Mouse (Mus musculus): Measurements from ENCODE around the gene Sh3bgrl3. TPM values are rescaled to one million over a fixed set of nuclear protein-coding genes. Genes with fewer than 3 reads are reported as not detected.
A peak's percentile ranks its signal among the peaks of the same experiment; 100 is the strongest.

Sh3bgrl3 gene
- polyA plus RNA-seq, 2 experiments, result 325 to 532 TPM

DNA sequence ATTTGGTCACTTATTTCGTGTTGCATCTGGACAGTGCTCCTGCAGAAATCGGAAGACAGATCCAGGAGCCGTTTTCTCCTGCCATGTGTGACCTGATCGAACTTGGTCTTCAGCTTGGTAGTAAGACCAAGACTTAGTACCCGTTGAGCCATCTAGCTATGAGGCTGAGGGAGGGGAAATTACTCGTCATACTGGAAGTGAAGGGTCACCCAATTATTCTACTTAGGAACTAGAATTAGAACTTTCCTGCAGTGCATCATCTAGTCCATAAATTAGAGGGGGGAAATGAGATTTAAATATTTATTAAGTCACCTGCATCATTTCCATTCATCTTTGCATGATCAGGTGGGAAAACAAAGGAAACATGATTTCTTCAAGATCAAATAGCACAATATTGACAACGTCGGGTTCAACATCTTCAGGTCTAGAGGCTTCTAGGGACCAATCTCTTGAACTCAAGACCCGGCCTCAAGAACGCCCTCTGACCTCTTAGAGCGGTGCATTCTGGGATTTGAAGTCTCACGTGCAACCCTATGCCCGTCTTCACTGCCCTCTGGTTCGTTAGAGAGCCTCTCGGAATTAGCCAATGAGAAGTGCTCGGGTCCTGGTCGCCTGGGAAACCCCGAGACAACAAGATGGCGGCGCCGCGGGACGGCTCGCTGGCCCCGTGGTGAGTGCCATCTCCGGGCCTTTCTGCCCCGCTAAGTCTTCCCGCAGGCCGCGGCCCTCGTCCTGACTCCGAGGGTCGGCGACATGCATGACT is 26.4 kb downstream of the Sh3bgrl3 start, which contains the start of gene Ubxn11:
Gene Ubxn11, plus strand, starts transcription at position 592 of the 763 bp plus-strand sequence.
- DNase-seq (ENCODE audit: low spot score) (peak; percentile 89), ATAC-seq (ENCODE audit: low FRiP score, low read depth) (peak; percentile 96)
- H3K27me3 ChIP-seq (ENCODE audit: control insufficient read depth, insufficient read depth, low read length), result no peaks in the 10 kb centered on the region
- 0 out of 2 replicates have a peak, but pooled peaks have one; percentile 41 for TF ChIP-seq POLR2A (IDR thresholded peaks at IDR 0.05; ENCODE audit: borderline replicate concordance, extremely low read depth, insufficient read depth, insufficient read length)
- no peak within 1 kb of the TSS for H3K27ac ChIP-seq (replicated peaks; ENCODE audit: low read depth, low read length)
- peak within 1 kb of the TSS; percentile 79 for H3K4me2 ChIP-seq (replicated peaks; ENCODE audit: low read depth, low read length, severe bottlenecking)
- H3K36me3 ChIP-seq (ENCODE audit: control insufficient read depth, insufficient read depth, low read length), result no peaks in the 10 kb centered on the region
- WGBS, result 18% methylated on average over 34 of the region's 34 CpGs
- peak within 1 kb of the TSS; percentile 64 for H3K4me3 ChIP-seq (replicated peaks; ENCODE audit: low read length)
- H3K9ac ChIP-seq (ENCODE audit: low read depth, low read length, severe bottlenecking), result peak within 1 kb of the TSS; percentile 57
- H3K9me3 ChIP-seq (ENCODE audit: control insufficient read depth, low read length), result no peaks in the 10 kb centered on the region
- H3K4me1 ChIP-seq (ENCODE audit: control insufficient read depth, insufficient read depth, low read length), result no peaks in the 10 kb centered on the region

DNA sequence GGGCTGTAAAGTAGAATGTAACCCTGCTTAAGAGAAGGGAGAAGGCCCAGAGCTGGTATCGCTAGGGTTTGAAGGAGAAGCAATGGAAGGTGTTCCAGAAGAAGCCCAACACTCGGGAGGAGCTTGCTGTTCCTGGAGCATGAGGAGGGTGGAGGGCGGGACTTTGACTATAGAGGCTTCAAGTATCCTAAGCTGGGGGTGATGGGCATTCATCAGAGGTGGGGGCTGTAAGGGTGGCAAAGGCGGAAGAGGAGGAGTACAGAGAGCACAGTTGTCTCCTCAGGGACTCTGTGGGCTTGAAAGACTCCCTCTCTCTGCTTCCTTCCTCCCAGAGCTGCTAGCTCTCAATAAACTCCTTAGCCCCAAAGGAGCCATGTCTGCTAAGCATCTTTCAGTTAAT is 28.3 kb downstream of the Sh3bgrl3 start:
- H3K36me3 ChIP-seq (ENCODE audit: control insufficient read depth, insufficient read depth, low read length), result no peaks in the 10 kb centered on the region
- H3K27ac ChIP-seq (replicated peaks; ENCODE audit: low read depth, low read length), result no peak overlapping the region
- WGBS, result 67% methylated on average over 4 of the region's 4 CpGs
- H3K4me1 ChIP-seq (ENCODE audit: control insufficient read depth, insufficient read depth, low read length), result no peaks in the 10 kb centered on the region
- H3K9me3 ChIP-seq (ENCODE audit: control insufficient read depth, low read length), result no peaks in the 10 kb centered on the region
- H3K9ac ChIP-seq (ENCODE audit: low read depth, low read length, severe bottlenecking), result no peak overlapping the region
- DNase-seq (ENCODE audit: low spot score), result no peak
- ATAC-seq (ENCODE audit: low FRiP score, low read depth), result no peak
- H3K27me3 ChIP-seq (ENCODE audit: control insufficient read depth, insufficient read depth, low read length), result no peaks in the 10 kb centered on the region
- TF ChIP-seq POLR2A (IDR thresholded peaks at IDR 0.05; ENCODE audit: borderline replicate concordance, extremely low read depth, insufficient read depth, insufficient read length), result no peak
- H3K4me2 ChIP-seq (replicated peaks; ENCODE audit: low read depth, low read length, severe bottlenecking), result no peak overlapping the region
- H3K4me3 ChIP-seq (replicated peaks; ENCODE audit: low read length), result no peak overlapping the region

DNA sequence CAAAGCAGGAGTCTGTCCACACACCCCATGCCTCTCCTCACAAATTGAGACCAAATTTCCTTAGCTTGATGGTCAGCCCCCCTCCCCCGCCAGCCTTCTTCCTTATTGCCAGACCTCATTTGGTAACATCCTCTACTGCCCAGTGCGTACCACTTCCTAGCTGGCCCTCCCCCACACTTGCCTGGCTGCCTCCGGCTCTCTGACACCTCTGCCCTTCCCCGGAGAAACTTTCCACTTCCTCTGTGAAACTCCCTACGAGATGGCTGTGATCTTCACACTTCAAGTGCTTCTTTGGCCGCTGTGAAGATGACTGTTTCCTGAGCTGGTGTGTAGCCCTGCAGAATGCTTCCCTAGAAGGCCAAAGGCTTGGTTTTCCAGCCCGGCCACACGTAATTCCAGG is 30.0 kb downstream of the Sh3bgrl3 start:
- ATAC-seq (ENCODE audit: low FRiP score, low read depth), result no peak

DNA sequence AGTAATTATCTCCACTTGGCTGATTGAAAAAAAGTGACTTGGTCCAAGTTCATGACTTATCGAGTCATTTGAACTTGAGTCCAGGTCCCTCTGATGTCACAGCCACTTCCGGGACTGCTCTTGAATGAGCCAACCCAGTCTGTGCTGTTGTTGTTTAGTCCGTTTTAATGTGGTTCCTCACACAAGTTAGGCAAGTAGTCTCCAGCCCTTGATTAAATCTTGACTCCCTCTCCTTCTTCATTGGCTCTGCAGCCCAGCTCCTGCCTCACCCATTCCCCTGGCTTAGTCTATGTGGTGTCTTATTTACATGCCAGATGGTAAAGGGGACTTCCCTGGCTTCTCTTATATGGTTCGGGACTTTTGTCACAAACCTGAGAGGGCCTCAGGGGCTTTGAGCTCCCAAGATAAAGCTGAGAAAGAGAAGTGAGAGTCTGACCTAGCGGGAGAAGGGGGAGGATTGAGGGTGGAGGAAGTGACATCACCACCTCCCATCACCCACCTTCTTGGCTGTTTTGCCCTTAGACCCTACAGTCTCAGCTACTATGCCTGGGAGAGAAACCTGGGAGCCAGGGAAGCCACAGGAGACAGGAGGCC is 31.5 kb downstream of the Sh3bgrl3 start:
- Histone ChIP-seq H3K4me1 (ENCODE audit: control insufficient read depth, insufficient read depth, low read length) (no peaks in the 10 kb centered on the region), H3K27ac (replicated peaks; ENCODE audit: low read depth, low read length) (no peak overlapping the region), H3K4me2 (replicated peaks; ENCODE audit: low read depth, low read length, severe bottlenecking) (no peak overlapping the region), H3K4me3 (replicated peaks; ENCODE audit: low read length) (no peak overlapping the region), H3K9ac (ENCODE audit: low read depth, low read length, severe bottlenecking) (no peak overlapping the region), H3K27me3 (ENCODE audit: control insufficient read depth, insufficient read depth, low read length) (no peaks in the 10 kb centered on the region), H3K9me3 (ENCODE audit: control insufficient read depth, low read length) (no peaks in the 10 kb centered on the region), H3K36me3 (ENCODE audit: control insufficient read depth, insufficient read depth, low read length) (no peaks in the 10 kb centered on the region)
- TF ChIP-seq POLR2A (IDR thresholded peaks at IDR 0.05; ENCODE audit: borderline replicate concordance, extremely low read depth, insufficient read depth, insufficient read length), result no peak
- DNase-seq (ENCODE audit: low spot score) (no peak), ATAC-seq (ENCODE audit: low FRiP score, low read depth) (no peak)
- 66% methylated on average over 5 of the region's 5 CpGs for WGBS

More for the DNA sequence above, 30.0 kb downstream of the Sh3bgrl3 start:
- no peak for DNase-seq (ENCODE audit: low spot score)
- no peaks in the 10 kb centered on the region for H3K36me3 ChIP-seq (ENCODE audit: control insufficient read depth, insufficient read depth, low read length)
- no peaks in the 10 kb centered on the region for H3K27me3 ChIP-seq (ENCODE audit: control insufficient read depth, insufficient read depth, low read length)
- H3K4me3 ChIP-seq (replicated peaks; ENCODE audit: low read length), result no peak overlapping the region
- H3K9ac ChIP-seq (ENCODE audit: low read depth, low read length, severe bottlenecking), result no peak overlapping the region
- H3K4me2 ChIP-seq (replicated peaks; ENCODE audit: low read depth, low read length, severe bottlenecking), result no peak overlapping the region
- no peak overlapping the region for H3K27ac ChIP-seq (replicated peaks; ENCODE audit: low read depth, low read length)
- no peaks in the 10 kb centered on the region for H3K9me3 ChIP-seq (ENCODE audit: control insufficient read depth, low read length)
- WGBS, result 39% methylated on average over 8 of the region's 8 CpGs
- H3K4me1 ChIP-seq (ENCODE audit: control insufficient read depth, insufficient read depth, low read length), result no peaks in the 10 kb centered on the region
- TF ChIP-seq POLR2A (IDR thresholded peaks at IDR 0.05; ENCODE audit: borderline replicate concordance, extremely low read depth, insufficient read depth, insufficient read length), result no peak

DNA sequence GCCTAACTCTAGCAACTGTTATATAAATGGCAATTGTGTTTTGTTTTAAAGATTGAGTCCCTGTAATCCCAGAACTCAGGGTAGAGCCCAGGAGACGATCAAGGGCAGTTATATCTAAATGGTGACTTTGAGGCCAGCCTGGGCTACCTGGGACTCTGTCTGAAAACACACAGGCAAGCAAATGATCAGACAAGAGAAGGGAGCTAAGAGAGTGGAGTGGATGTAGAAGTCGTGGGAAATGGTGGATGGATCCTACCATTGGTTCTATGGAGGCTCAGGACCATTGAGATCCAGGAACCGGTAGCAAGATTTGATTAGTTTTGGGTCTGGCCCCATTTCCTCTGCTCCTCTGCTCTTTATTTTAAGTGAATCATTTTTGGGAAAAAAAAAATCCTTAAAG is 32.5 kb downstream of the Sh3bgrl3 start:
- ATAC-seq (ENCODE audit: low FRiP score, low read depth) (no peak), DNase-seq (ENCODE audit: low spot score) (no peak)
- 76% methylated on average over 3 of the region's 3 CpGs for WGBS

More for the DNA sequence above, 32.5 kb downstream of the Sh3bgrl3 start:
- Histone ChIP-seq H3K27ac (replicated peaks; ENCODE audit: low read depth, low read length) (no peak overlapping the region), H3K4me2 (replicated peaks; ENCODE audit: low read depth, low read length, severe bottlenecking) (no peak overlapping the region), H3K9ac (ENCODE audit: low read depth, low read length, severe bottlenecking) (no peak overlapping the region), H3K27me3 (ENCODE audit: control insufficient read depth, insufficient read depth, low read length) (no peaks in the 10 kb centered on the region), H3K36me3 (ENCODE audit: control insufficient read depth, insufficient read depth, low read length) (no peaks in the 10 kb centered on the region), H3K9me3 (ENCODE audit: control insufficient read depth, low read length) (no peaks in the 10 kb centered on the region), H3K4me1 (ENCODE audit: control insufficient read depth, insufficient read depth, low read length) (no peaks in the 10 kb centered on the region), H3K4me3 (replicated peaks; ENCODE audit: low read length) (no peak overlapping the region)
- TF ChIP-seq POLR2A (IDR thresholded peaks at IDR 0.05; ENCODE audit: borderline replicate concordance, extremely low read depth, insufficient read depth, insufficient read length), result no peak
